Mouse (Mus musculus) R1 (cell line): ENCODE measurements around the gene Cbx8.

Source experiments
- DNase-seq: peaks from one replicate; pipeline ENCODE4 v3.0.0-alpha.2; 2018; ENCODE audit warnings: low read depth, low spot score

Cbx8 gene

GRCm38 (mm10) chr11:118992781-118993180 is 48.0 kb downstream of the Cbx8 start:
- no peak for DNase-seq

- no peak for DNase-seq
Measured at GRCm38 (mm10) chr11:118987999-118988398, 52.8 kb downstream of the Cbx8 start, which contains the start of gene Enpp7. Gene Enpp7 (plus strand): TSS chr11:118988188.
